Mouse (Mus musculus): ENCODE data around the gene Sec14l1.

Gene Sec14l1

GRCm38 (mm10) chr11:117154088-117154815 is 39.3 kb downstream of the Sec14l1 start:
- DNase-seq (ENCODE audit: low spot score) = no peak

- DNase-seq (ENCODE audit: low spot score) = no peak
Observed at GRCm38 (mm10) chr11:117156725-117157124, 41.8 kb downstream of the Sec14l1 start.

GRCm38 (mm10) chr11:117158343-117158742 is 43.4 kb downstream of the Sec14l1 start:
- no peak for DNase-seq (ENCODE audit: low spot score)

- no peak for DNase-seq (ENCODE audit: low spot score)
Observed at GRCm38 (mm10) chr11:117159257-117159945, 44.4 kb downstream of the Sec14l1 start.

GRCm38 (mm10) chr11:117159946-117160307 is 45.0 kb downstream of the Sec14l1 start:
- DNase-seq (ENCODE audit: low spot score) = no peak

GRCm38 (mm10) chr11:117160791-117161190 is 45.8 kb downstream of the Sec14l1 start:
- DNase-seq (ENCODE audit: low spot score) = no peak

- DNase-seq (ENCODE audit: low spot score) = no peak
Observed at GRCm38 (mm10) chr11:117161574-117161973, 46.6 kb downstream of the Sec14l1 start.

- no peak for DNase-seq (ENCODE audit: low spot score)
Observed at GRCm38 (mm10) chr11:117163098-117163497, 48.1 kb downstream of the Sec14l1 start.

- no peak for DNase-seq (ENCODE audit: low spot score)
Observed at GRCm38 (mm10) chr11:117163771-117164170, 48.8 kb downstream of the Sec14l1 start.

- no peak for DNase-seq (ENCODE audit: low spot score)
Observed at GRCm38 (mm10) chr11:117168278-117169087, 53.5 kb downstream of the Sec14l1 start.

- no peak for DNase-seq (ENCODE audit: low spot score)
Observed at GRCm38 (mm10) chr11:117169088-117169635, 54.2 kb downstream of the Sec14l1 start.

GRCm38 (mm10) chr11:117169801-117170565 is 55.0 kb downstream of the Sec14l1 start:
- DNase-seq (ENCODE audit: low spot score) = no peak

- DNase-seq (ENCODE audit: low spot score) = no peak
Observed at GRCm38 (mm10) chr11:117174098-117174892, 59.3 kb downstream of the Sec14l1 start.

GRCm38 (mm10) chr11:117174924-117175323 is 60.0 kb downstream of the Sec14l1 start:
- DNase-seq (ENCODE audit: low spot score) = peak; percentile 80

GRCm38 (mm10) chr11:117175472-117175871 is 60.5 kb downstream of the Sec14l1 start:
- DNase-seq (ENCODE audit: low spot score) = no peak

- DNase-seq (ENCODE audit: low spot score) = no peak
Observed at GRCm38 (mm10) chr11:117176304-117176703, 61.3 kb downstream of the Sec14l1 start.

GRCm38 (mm10) chr11:117176900-117177299 is 61.9 kb downstream of the Sec14l1 start:
- no peak for DNase-seq (ENCODE audit: low spot score)

GRCm38 (mm10) chr11:117177303-117177979 is 62.5 kb downstream of the Sec14l1 start:
- DNase-seq (ENCODE audit: low spot score) = peak; percentile 75

GRCm38 (mm10) chr11:117179902-117180301 is 64.9 kb downstream of the Sec14l1 start:
- peak; percentile 56 for DNase-seq (ENCODE audit: low spot score)

- no peak for DNase-seq (ENCODE audit: low spot score)
Observed at GRCm38 (mm10) chr11:117182808-117183207, 67.8 kb downstream of the Sec14l1 start.

Data from testis, postnatal 14 days (tissue).